Mouse (Mus musculus): ENCODE results near the gene Tceal7. TPM values are rescaled to one million over a fixed set of nuclear protein-coding genes. Genes with fewer than 3 reads are reported as not detected.
"Not testable (repeated sequence)": the region's sequence is repeated elsewhere in the genome, so short reads cannot be mapped to it uniquely, and the experiment has no call there.

Tceal7 gene
- polyA plus RNA-seq, 1 experiment = not detected

DNA sequence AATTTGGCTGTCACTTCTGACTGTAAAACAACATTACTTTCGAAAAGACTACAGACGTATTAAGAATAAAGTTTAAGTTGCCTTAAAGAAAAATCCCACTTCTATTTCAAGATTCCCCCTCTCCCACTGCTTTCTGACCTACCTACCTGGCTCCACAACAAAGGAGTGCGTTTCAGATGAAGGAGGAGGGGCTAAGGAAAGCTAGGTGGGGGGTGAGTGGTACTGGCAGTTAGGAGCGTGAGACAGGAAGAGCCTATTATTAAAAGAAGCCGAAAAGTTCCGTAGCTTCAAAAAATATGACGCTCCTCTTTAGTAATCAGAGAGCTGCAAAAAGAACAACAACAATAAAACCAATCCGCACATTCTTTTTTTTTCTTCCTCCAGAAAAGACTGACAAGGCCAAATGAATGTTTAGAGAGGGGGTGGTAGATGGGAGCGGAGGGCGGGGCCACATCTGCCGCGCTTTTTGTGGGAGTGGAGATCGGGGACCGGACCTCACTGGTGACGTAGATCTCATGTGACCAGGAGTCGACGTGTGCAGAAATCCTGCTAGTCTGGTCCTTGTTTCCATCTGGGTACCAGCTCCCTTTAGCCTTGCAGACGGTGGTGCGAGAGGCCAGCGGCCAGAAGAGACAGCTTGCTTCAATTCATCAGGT lies 30.1 kb downstream of the Tceal7 start, which contains the start of gene Tceal9:
Gene Tceal9 (plus strand): TSS at position 506 of the 656 bp plus-strand sequence.
- peak within 1 kb of the TSS; percentile 90 for H3K4me3 ChIP-seq (replicated peaks; ENCODE audit: extremely low read depth, low read depth, low read length)
- WGBS = 37% methylated on average over 20 of the region's 20 CpGs
- no peaks in the 10 kb centered on the region; the same call in 1 of the 2 replicates for H3K4me1 ChIP-seq (ENCODE audit: control insufficient read depth, insufficient read depth, low read length)
- TF ChIP-seq CTCF (IDR thresholded peaks at IDR 0.05; ENCODE audit: insufficient read depth, low read length) (no peak), POLR2A (IDR thresholded peaks at IDR 0.05; ENCODE audit: borderline replicate concordance, extremely low read depth, low read depth, low read length) (peak; percentile 83; the same call in 1 of the 2 replicates)
- peak; percentile 66 for DNase-seq

- no peak for TF ChIP-seq CTCF (IDR thresholded peaks at IDR 0.05; ENCODE audit: insufficient read depth, low read length)
- TF ChIP-seq POLR2A (IDR thresholded peaks at IDR 0.05; ENCODE audit: borderline replicate concordance, extremely low read depth, low read depth, low read length) = no peak
- no peaks in the 10 kb centered on the region; the same call in 1 of the 2 replicates for H3K4me1 ChIP-seq (ENCODE audit: control insufficient read depth, insufficient read depth, low read length)
- DNase-seq = peak; percentile 20
- 32% methylated on average over 15 of the region's 15 CpGs for WGBS
- H3K4me3 ChIP-seq (replicated peaks; ENCODE audit: extremely low read depth, low read depth, low read length) = peak overlapping the region; percentile 90
Observed at GRCm38 (mm10) chrX:136245521-136246071, 31.0 kb downstream of the Tceal7 start.

DNA sequence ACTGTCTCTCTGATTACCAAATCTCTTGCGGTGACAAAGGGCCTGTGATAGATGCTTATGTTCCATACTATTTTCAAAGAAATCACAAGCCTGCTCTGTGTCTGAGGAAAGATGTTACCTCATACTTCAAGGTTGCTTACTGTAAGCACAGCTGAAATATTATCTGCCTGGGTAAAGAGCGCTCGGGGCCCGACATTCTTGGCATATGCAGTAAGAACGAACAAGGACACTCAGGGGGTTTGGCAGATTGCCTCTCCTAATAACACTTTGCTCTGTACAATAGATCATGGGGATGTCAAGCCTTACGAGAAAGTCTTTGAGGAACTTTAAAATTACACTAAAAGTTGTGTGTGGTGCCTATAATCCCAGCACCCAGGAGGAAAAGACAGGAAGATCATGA lies 34.2 kb downstream of the Tceal7 start:
- H3K4me1 ChIP-seq (ENCODE audit: control insufficient read depth, insufficient read depth, low read length) = no peaks in the 10 kb centered on the region
- TF ChIP-seq POLR2A (IDR thresholded peaks at IDR 0.05; ENCODE audit: borderline replicate concordance, extremely low read depth, low read depth, low read length) = no peak
- TF ChIP-seq CTCF (IDR thresholded peaks at IDR 0.05; ENCODE audit: insufficient read depth, low read length) = no peak
- DNase-seq = peak; percentile 12
- H3K4me3 ChIP-seq (replicated peaks; ENCODE audit: extremely low read depth, low read depth, low read length) = no peak overlapping the region
- 53% methylated on average over 6 of the region's 6 CpGs for WGBS

DNA sequence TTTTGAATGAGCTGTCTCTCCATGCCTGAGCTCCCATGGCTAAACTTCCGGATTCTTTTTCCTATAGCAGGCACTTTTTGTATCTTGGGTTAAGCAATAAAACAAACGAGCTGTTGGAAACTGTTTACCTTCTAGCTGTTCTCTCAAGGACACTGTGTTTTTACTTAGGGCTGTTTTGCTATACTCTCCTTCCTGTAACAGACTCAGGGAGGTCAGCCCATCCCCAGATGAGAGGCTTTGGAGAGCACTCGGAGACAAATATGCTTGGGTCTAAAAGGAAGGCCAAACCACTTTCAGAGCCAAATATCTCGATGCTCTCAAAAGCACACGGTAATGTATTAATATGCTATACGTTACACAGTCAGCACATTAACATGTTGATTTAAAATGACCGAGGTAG lies 35.1 kb downstream of the Tceal7 start:
- no peak for DNase-seq
- Histone ChIP-seq H3K4me3 (replicated peaks; ENCODE audit: extremely low read depth, low read depth, low read length) (no peak overlapping the region), H3K4me1 (ENCODE audit: control insufficient read depth, insufficient read depth, low read length) (no peaks in the 10 kb centered on the region)
- WGBS = 54% methylated on average over 7 of the region's 7 CpGs
- TF ChIP-seq POLR2A (IDR thresholded peaks at IDR 0.05; ENCODE audit: borderline replicate concordance, extremely low read depth, low read depth, low read length) (no peak), CTCF (IDR thresholded peaks at IDR 0.05; ENCODE audit: insufficient read depth, low read length) (no peak)

DNA sequence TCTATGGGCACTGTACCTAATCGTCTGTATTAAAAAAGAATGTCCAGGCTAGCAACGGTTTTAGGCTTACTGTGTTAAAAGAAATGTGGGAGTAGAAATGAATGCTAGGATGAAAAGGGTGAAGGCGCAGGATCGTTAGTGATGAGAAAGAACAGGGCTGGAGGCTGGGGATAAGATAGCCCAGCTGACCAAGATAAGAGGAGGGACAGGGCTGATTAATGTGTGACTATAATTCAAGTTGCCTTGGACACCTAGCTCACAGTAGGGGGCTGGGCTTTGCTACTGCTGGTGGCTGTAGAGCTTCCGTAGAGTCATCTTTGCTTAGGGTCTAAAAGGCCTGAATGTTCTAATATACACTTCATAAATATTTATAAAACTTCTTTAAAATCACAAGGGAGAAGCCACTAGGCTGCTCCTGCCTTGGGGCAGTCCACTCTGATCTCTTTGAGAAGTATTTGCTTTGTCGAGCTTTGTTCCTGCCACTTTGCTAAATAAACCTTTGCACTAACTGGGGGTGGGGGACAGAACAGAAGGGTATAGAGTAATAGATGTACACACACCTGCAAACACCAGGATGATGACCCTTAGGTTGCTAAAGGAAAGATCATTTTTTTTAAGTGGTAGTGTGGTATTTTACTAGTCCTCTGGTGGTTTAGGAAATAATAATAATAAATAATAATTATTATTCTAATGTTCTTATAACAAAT lies 37.6 kb downstream of the Tceal7 start:
- H3K4me3 ChIP-seq (replicated peaks; ENCODE audit: extremely low read depth, low read depth, low read length) = no peak overlapping the region
- no peak for DNase-seq
- TF ChIP-seq POLR2A (IDR thresholded peaks at IDR 0.05; ENCODE audit: borderline replicate concordance, extremely low read depth, low read depth, low read length) (no peak), CTCF (IDR thresholded peaks at IDR 0.05; ENCODE audit: insufficient read depth, low read length) (no peak)
- WGBS = 57% methylated on average over 6 of the region's 6 CpGs
- H3K4me1 ChIP-seq (ENCODE audit: control insufficient read depth, insufficient read depth, low read length) = no peaks in the 10 kb centered on the region

DNA sequence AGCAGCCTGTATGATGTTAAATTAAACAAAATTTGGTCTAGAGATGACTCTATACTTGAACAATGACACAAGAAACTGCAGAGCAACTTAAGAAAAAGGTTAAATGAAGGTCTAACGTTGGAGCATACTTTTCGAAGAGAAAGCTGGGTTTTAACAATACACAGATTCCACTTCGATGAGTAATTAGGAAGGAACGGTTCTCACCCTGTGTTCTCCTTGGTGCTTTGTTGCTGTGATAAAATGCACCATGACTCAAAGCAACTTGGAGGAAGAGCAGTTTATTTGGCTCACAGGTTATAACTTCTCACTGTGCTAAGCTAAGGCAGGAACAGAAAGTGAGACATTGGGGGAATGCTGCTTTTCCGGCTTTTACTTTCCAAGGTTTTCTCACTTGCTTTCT lies 53.1 kb downstream of the Tceal7 start:
- no peak for TF ChIP-seq CTCF (IDR thresholded peaks at IDR 0.05; ENCODE audit: insufficient read depth, low read length)
- no peak for TF ChIP-seq POLR2A (IDR thresholded peaks at IDR 0.05; ENCODE audit: borderline replicate concordance, extremely low read depth, low read depth, low read length)
- DNase-seq = no peak
- H3K4me1 ChIP-seq (ENCODE audit: control insufficient read depth, insufficient read depth, low read length) = no peaks in the 10 kb centered on the region; the same call in 1 of the 2 replicates
- H3K4me3 ChIP-seq (replicated peaks; ENCODE audit: extremely low read depth, low read depth, low read length) = no peak overlapping the region
- WGBS = 67% methylated on average over 5 of the region's 5 CpGs

DNA sequence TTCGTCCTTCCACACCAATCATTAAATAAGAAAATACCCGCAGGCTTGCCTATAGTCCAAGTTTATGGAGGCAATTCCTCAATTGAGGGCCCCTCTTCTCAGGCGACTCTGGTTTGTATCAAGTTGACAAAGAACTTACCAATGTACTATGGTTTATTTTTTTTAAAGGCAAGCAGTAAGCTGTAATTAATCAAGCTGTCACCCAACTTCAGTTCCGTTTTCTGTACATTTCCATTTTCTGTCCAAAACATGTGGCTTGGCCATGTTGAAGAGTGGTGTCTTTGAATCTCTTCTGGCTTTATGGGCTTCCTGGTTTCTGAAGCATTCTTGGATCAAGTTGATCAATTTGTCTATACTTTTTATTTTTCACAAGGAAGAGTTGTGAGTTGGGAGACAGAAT lies 53.6 kb downstream of the Tceal7 start:
- Histone ChIP-seq H3K4me3 (replicated peaks; ENCODE audit: extremely low read depth, low read depth, low read length) (no peak overlapping the region), H3K4me1 (ENCODE audit: control insufficient read depth, insufficient read depth, low read length) (no peaks in the 10 kb centered on the region; the same call in 1 of the 2 replicates)
- TF ChIP-seq CTCF (IDR thresholded peaks at IDR 0.05; ENCODE audit: insufficient read depth, low read length) (no peak), POLR2A (IDR thresholded peaks at IDR 0.05; ENCODE audit: borderline replicate concordance, extremely low read depth, low read depth, low read length) (no peak)
- 60% methylated on average over 4 of the region's 4 CpGs for WGBS
- no peak for DNase-seq

- WGBS = 35% methylated on average over 13 of the region's 30 CpGs
- H3K4me3 ChIP-seq (replicated peaks; ENCODE audit: extremely low read depth, low read depth, low read length) = peak within 1 kb of the TSS; percentile 10
- not testable (repeated sequence) for H3K4me1 ChIP-seq (ENCODE audit: control insufficient read depth, insufficient read depth, low read length); DNase-seq
Observed at GRCm38 (mm10) chrX:136269743-136270392, 55.3 kb downstream of the Tceal7 start, which contains the start of gene Bex3. TSS of gene Bex3 (plus strand) at chrX:136270253.

DNA sequence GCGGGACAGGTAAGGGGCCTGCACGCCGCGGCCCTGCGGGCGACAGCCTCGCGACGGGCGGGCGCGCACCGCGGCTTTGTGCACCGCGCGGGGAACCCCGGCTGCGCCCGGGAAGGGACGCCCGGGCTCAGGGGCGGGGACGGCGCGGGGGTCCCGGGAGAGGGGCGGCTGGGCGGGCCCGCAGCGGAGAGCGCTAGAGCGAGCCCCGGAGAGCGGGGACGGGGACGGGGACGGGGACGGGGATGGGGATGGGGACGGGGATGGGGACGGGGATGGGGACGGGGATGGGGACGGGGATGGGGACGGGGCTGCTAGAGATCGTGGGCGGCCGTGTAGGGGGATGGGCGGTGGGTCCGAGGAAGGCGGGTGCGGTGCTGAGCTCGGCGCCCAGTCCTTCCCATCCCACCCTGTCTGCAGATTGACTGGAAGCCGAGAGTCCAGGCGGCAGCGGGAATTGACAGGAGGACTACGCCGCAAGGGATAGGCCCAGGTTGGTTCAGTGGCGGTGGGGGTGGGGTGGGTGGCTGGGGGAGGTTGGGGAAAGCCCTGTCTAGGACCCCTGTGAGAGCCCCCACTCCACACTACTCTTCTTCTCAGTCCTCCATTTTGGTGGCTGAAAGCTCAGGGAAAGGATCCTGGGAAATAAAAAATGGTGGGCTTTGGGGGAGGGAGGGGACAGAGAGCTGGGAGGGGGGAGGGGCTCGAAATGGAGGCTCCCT lies 56.0 kb downstream of the Tceal7 start:
- not testable (repeated sequence) for DNase-seq; H3K4me3 ChIP-seq (replicated peaks; ENCODE audit: extremely low read depth, low read depth, low read length); H3K4me1 ChIP-seq (ENCODE audit: control insufficient read depth, insufficient read depth, low read length)
- WGBS = 36% methylated on average over 14 of the region's 60 CpGs

All from lung, adult 2 months (tissue).